Mouse (Mus musculus) erythroblast, embryonic 14.5 days (primary cell): ENCODE results near the gene Dlgap5.

Experiments
- GATA1 ChIP-seq: IDR thresholded peaks from 2 replicates; pipeline ENCODE4 v1.6.1; 2012; ENCODE audit warnings: low read length, inconsistent platforms, mixed read lengths
- TAL1 ChIP-seq: IDR thresholded peaks from 3 replicates; pipeline ENCODE4 v1.6.1; 2012; ENCODE audit warnings: low read length, inconsistent platforms, mixed read lengths

DNA sequence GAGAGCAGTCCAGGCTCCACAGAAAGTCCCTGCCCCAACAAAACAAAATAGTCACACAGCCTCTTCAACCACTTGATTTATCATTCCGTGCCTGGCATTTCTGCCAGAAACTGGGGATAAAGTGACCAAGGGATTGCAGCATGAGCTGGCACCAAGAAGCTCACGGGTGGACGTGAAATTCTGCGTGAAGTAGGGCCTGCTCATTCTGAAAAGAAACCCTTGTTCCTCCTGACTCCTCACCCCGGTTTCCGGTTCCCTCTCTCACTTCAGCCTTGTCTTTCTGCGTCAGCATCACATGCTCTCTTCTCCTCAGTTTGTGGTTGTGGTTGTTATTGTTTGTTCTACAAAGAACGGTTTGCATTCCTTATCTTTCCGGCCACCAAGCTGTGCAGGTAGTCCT lies 56.3 kb downstream of the Dlgap5 start:
- TF ChIP-seq GATA1 (no peak), TAL1 (no peak)
